11 mouse cellular contexts compared by ENCODE assay signal in the genomic region with DNA sequence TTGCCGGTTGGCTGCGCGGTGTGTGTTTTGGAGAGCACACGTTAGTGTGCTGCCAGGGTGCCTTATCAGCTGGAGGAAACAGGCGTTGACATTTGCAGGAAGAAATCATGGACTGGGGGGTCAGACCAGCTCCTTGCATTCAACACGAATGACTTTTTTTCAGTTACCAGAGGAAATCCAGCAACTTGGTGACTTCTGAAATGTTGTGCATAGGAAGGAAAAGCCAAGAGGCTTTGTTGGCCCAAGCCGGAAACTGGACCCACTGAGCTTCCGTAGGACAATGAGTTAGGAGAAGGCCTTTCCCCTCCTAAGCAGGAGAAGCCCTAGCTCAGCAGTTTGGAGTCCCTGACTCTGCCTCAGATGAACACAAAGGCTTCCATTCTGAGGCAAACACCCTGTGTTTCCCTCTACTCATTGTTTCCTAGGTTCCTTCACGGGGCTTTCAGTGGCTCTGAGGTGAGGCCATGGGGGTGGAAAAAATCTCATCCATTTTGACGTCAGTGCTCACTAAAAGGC. TPM values are rescaled to one million over a fixed set of nuclear protein-coding genes. Genes with fewer than 3 reads are reported as not detected.
DNase-seq lines count a peak whose midpoint lies in the region; ATAC-seq lines count a peak whose summit lies in the region.
"Had no signal": no experiment of that assay in that cellular context is flagged by ENCODE, and none has a peak within 500 bp of the region (broad histone marks: within the 10 kb centered on the region; RNA-seq: fewer than 3 reads in every experiment).

No protein-coding gene starts in this region.

- no peaks in the 10 kb centered on the region for H3K27me3 ChIP-seq in midbrain, embryonic 11.5 days (ENCODE audit: control insufficient read depth, insufficient read depth, low read length)
- H3K27me3 ChIP-seq in midbrain, embryonic 14.5 days (ENCODE audit: control insufficient read depth, insufficient read depth, low read length), result no peaks in the 10 kb centered on the region
- H3K27me3 ChIP-seq in heart, embryonic 12.5 days (replicated peaks), result 0 out of 2 replicates have a peak, but pooled peaks cover 6% of the 10 kb centered on the region
- no peaks in the 10 kb centered on the region for H3K27me3 ChIP-seq in kidney, embryonic 14.5 days (ENCODE audit: control insufficient read depth, insufficient read depth, low read length)
- H3K27me3 ChIP-seq in hindbrain, embryonic 16.5 days (replicated peaks; ENCODE audit: control insufficient read depth, insufficient read depth, low read length), result no peaks in the 10 kb centered on the region

- no peaks in the 10 kb centered on the region for H3K36me3 ChIP-seq in midbrain, embryonic 11.5 days (ENCODE audit: control insufficient read depth, insufficient read depth, low read length)
- no peaks in the 10 kb centered on the region for H3K36me3 ChIP-seq in midbrain, embryonic 14.5 days (ENCODE audit: control insufficient read depth, insufficient read depth, low read length)
- H3K36me3 ChIP-seq in heart, embryonic 12.5 days, result no peaks in the 10 kb centered on the region
- H3K36me3 ChIP-seq in kidney, embryonic 14.5 days (ENCODE audit: control insufficient read depth, insufficient read depth, low read length), result no peaks in the 10 kb centered on the region
- no peaks in the 10 kb centered on the region for H3K36me3 ChIP-seq in hindbrain, embryonic 16.5 days (ENCODE audit: control insufficient read depth, insufficient read depth, low read length)
- H3K36me3 ChIP-seq: G1E; liver, embryonic 15.5 days had no signal

- peak; percentile 75 for DNase-seq in midbrain, embryonic 11.5 days (ENCODE audit: low spot score, missing footprints)
- DNase-seq in midbrain, embryonic 14.5 days, result no peak
- peak; percentile 16 for DNase-seq in skeletal muscle tissue, adult 2 months (ENCODE audit: low read depth, low spot score)
- no peak for DNase-seq in cerebellum, postnatal 25 days
- no peak for DNase-seq in gastrocnemius, postnatal 36 days

- no peaks in the 10 kb centered on the region for H3K9me3 ChIP-seq in midbrain, embryonic 11.5 days (ENCODE audit: control insufficient read depth, low read length)
- H3K9me3 ChIP-seq in midbrain, embryonic 14.5 days (ENCODE audit: control insufficient read depth, low read length), result no peaks in the 10 kb centered on the region
- H3K9me3 ChIP-seq in heart, embryonic 12.5 days (replicated peaks), result no peaks in the 10 kb centered on the region
- H3K9me3 ChIP-seq in kidney, embryonic 14.5 days (ENCODE audit: control insufficient read depth, low read length), result no peaks in the 10 kb centered on the region
- H3K9me3 ChIP-seq in hindbrain, embryonic 16.5 days (ENCODE audit: control insufficient read depth, low read length), result no peaks in the 10 kb centered on the region
- H3K9me3 ChIP-seq: G1E; liver, embryonic 15.5 days had no signal

- H3K4me3 ChIP-seq in midbrain, embryonic 11.5 days (ENCODE audit: low read depth, low read length), result no peak overlapping the region
- H3K4me3 ChIP-seq in midbrain, embryonic 14.5 days (replicated peaks; ENCODE audit: low read depth, low read length), result no peak overlapping the region
- no peak overlapping the region for H3K4me3 ChIP-seq in heart, embryonic 12.5 days
- H3K4me3 ChIP-seq in kidney, embryonic 14.5 days (ENCODE audit: low read length), result no peak overlapping the region
- no peak overlapping the region for H3K4me3 ChIP-seq in hindbrain, embryonic 16.5 days (ENCODE audit: low read length)
- H3K4me3 ChIP-seq: liver, embryonic 15.5 days had no signal

- H3K4me2 ChIP-seq in midbrain, embryonic 11.5 days, result no peak overlapping the region
- H3K4me2 ChIP-seq in midbrain, embryonic 14.5 days (ENCODE audit: low read length), result no peak overlapping the region
- no peak overlapping the region for H3K4me2 ChIP-seq in heart, embryonic 12.5 days
- no peak overlapping the region for H3K4me2 ChIP-seq in kidney, embryonic 14.5 days (replicated peaks; ENCODE audit: low read depth, low read length)
- no peak overlapping the region for H3K4me2 ChIP-seq in hindbrain, embryonic 16.5 days (ENCODE audit: low read length)
- H3K4me2 ChIP-seq: liver, embryonic 15.5 days had no signal

- no peak for ATAC-seq in midbrain, embryonic 11.5 days (ENCODE audit: low FRiP score)
- ATAC-seq in midbrain, embryonic 14.5 days (ENCODE audit: low FRiP score, low TSS enrichment), result no peak
- ATAC-seq in heart, embryonic 12.5 days (ENCODE audit: insufficient number of reproducible peaks, low FRiP score), result peak; percentile 76
- ATAC-seq in kidney, embryonic 14.5 days (ENCODE audit: low FRiP score, low TSS enrichment), result no peak
- ATAC-seq in hindbrain, embryonic 16.5 days, result no peak
- ATAC-seq: hindbrain, postnatal 0 days had no signal

- H3K4me1 ChIP-seq in midbrain, embryonic 11.5 days (ENCODE audit: control insufficient read depth, insufficient read depth, low read length), result no peaks in the 10 kb centered on the region
- H3K4me1 ChIP-seq in midbrain, embryonic 14.5 days (ENCODE audit: control insufficient read depth, insufficient read depth, low read length), result no peaks in the 10 kb centered on the region
- peaks cover 33% of the 10 kb centered on the region for H3K4me1 ChIP-seq in heart, embryonic 12.5 days (replicated peaks)
- H3K4me1 ChIP-seq in kidney, embryonic 14.5 days (ENCODE audit: control insufficient read depth, insufficient read depth, low read length), result no peaks in the 10 kb centered on the region
- no peaks in the 10 kb centered on the region for H3K4me1 ChIP-seq in hindbrain, embryonic 16.5 days (ENCODE audit: control insufficient read depth, insufficient read depth, low read depth, low read length)

- intact Hi-C loops in gastrocnemius, postnatal 36 days (cut with DNase I), result no loop called here

- no peak overlapping the region for H3K27ac ChIP-seq in midbrain, embryonic 11.5 days (ENCODE audit: low read depth, low read length)
- no peak overlapping the region for H3K27ac ChIP-seq in midbrain, embryonic 14.5 days (replicated peaks; ENCODE audit: low read depth, low read length)
- peak overlapping the region; percentile 59 for H3K27ac ChIP-seq in heart, embryonic 12.5 days (ENCODE audit: poor library complexity, severe bottlenecking)
- peak overlapping the region; percentile 47; the same call in 1 of the 2 replicates for H3K27ac ChIP-seq in kidney, embryonic 14.5 days (ENCODE audit: low read depth, low read length)
- no peak overlapping the region for H3K27ac ChIP-seq in hindbrain, embryonic 16.5 days (ENCODE audit: low read depth, low read length)
- H3K27ac ChIP-seq: hindbrain, postnatal 0 days had no signal

- WGBS in midbrain, embryonic 11.5 days, result 76% methylated on average over 10 of the region's 10 CpGs
- 80% methylated on average over 10 of the region's 10 CpGs for WGBS in midbrain, embryonic 14.5 days
- WGBS in heart, embryonic 12.5 days, result 27% methylated on average over 10 of the region's 10 CpGs
- WGBS in kidney, embryonic 14.5 days, result 72% methylated on average over 10 of the region's 10 CpGs
- 68% methylated on average over 10 of the region's 10 CpGs for WGBS in hindbrain, embryonic 16.5 days

- H3K9ac ChIP-seq in midbrain, embryonic 11.5 days (ENCODE audit: low read length), result no peak overlapping the region
- no peak overlapping the region for H3K9ac ChIP-seq in midbrain, embryonic 14.5 days (replicated peaks; ENCODE audit: low read length)
- no peak overlapping the region for H3K9ac ChIP-seq in heart, embryonic 12.5 days
- no peak overlapping the region for H3K9ac ChIP-seq in kidney, embryonic 14.5 days (ENCODE audit: low read depth, low read length)
- H3K9ac ChIP-seq in hindbrain, embryonic 16.5 days (ENCODE audit: low read depth, low read length), result no peak overlapping the region
- H3K9ac ChIP-seq: liver, embryonic 15.5 days had no signal

RNA-seq across cellular contexts. Expression of a gene that starts 26.5 kb away (rescaled TPM):
- 5.8 and 6.7 TPM in 2 replicates for polyA plus RNA-seq in midbrain, embryonic 11.5 days (2014; fragmentation: Nextera tagmentation; extraction: Ambion mirVana)
- polyA plus RNA-seq in midbrain, embryonic 14.5 days (2014; fragmentation: Nextera tagmentation; extraction: Ambion mirVana), result 14.3 and 19.4 TPM in 2 replicates
- polyA plus RNA-seq in heart, embryonic 12.5 days (2016; fragmentation: Nextera tagmentation; extraction: Ambion mirVana), result 16.2 and 16.6 TPM in 2 replicates
- polyA plus RNA-seq in kidney, embryonic 14.5 days (2014; fragmentation: Nextera tagmentation; extraction: Ambion mirVana), result 11.1 and 18.6 TPM in 2 replicates
- 15.4 and 23.6 TPM in 2 replicates for polyA plus RNA-seq in hindbrain, embryonic 16.5 days (2015; fragmentation: Nextera tagmentation; extraction: Ambion mirVana)
- total RNA-seq in gastrocnemius, postnatal 36 days (2021), result 1 to 10 TPM; 3.1 to 4.0 TPM
- polyA plus RNA-seq: G1E had no signal

RNA-seq across cellular contexts. Expression of a gene that starts 41.6 kb away (rescaled TPM):
- 0.19 and 0.36 TPM in 2 replicates for polyA plus RNA-seq in midbrain, embryonic 11.5 days (2014; fragmentation: Nextera tagmentation; extraction: Ambion mirVana)
- 0.08 and 0.13 TPM in 2 replicates for polyA plus RNA-seq in midbrain, embryonic 14.5 days (2014; fragmentation: Nextera tagmentation; extraction: Ambion mirVana)
- polyA plus RNA-seq in heart, embryonic 12.5 days (2016; fragmentation: Nextera tagmentation; extraction: Ambion mirVana), result 1.5 TPM in 2 replicates
- polyA plus RNA-seq in kidney, embryonic 14.5 days (2014; fragmentation: Nextera tagmentation; extraction: Ambion mirVana), result 0.34 and 0.71 TPM in 2 replicates
- 0.29 and 0.31 TPM in 2 replicates for polyA plus RNA-seq in hindbrain, embryonic 16.5 days (2015; fragmentation: Nextera tagmentation; extraction: Ambion mirVana)
- under 1 TPM; 0.10 to 0.12 TPM for total RNA-seq in gastrocnemius, postnatal 36 days (2021)
- polyA plus RNA-seq: G1E had no signal

Comparison
In these comparisons a context has a peak if more than half of its experiments do, and no peak if none do; other contexts are left out.
1. DNase-seq: peak in midbrain, embryonic 11.5 days (single experiment) and skeletal muscle tissue, adult 2 months (single experiment); none in midbrain, embryonic 14.5 days (single experiment), cerebellum, postnatal 25 days (0 of 2) and gastrocnemius, postnatal 36 days (0 of 2).
2. H3K27ac ChIP-seq: peak in heart, embryonic 12.5 days (single experiment) and kidney, embryonic 14.5 days (single experiment); none in midbrain, embryonic 11.5 days (single experiment), midbrain, embryonic 14.5 days (single experiment) and hindbrain, embryonic 16.5 days (single experiment).